ENCODE assay signal across 31 mouse cellular contexts in genomic region chrX:152813339-152813738, GRCm38 (mm10). TPM values are rescaled to one million over a fixed set of nuclear protein-coding genes. Genes with fewer than 3 reads are reported as not detected.
"Had no signal": no experiment of that assay in that cellular context is flagged by ENCODE, and none has a peak within 500 bp of the region (broad histone marks: within the 10 kb centered on the region; RNA-seq: fewer than 3 reads in every experiment).

No protein-coding gene starts in this region.

- H3K9me3 ChIP-seq: heart, embryonic 13.5 days; heart, embryonic 15.5 days; hindbrain, embryonic 10.5 days; hindbrain, embryonic 12.5 days; intestine, embryonic 15.5 days; limb, embryonic 13.5 days; limb, embryonic 15.5 days; liver, embryonic 12.5 days had no signal

- H3K4me3 ChIP-seq: heart, adult 2 months; heart, embryonic 13.5 days; heart, embryonic 15.5 days; hindbrain, embryonic 10.5 days; hindbrain, embryonic 12.5 days; intestine, embryonic 15.5 days; layer of hippocampus, adult 2 months; left cerebral cortex, adult 2 months; limb, embryonic 13.5 days; limb, embryonic 15.5 days; liver, embryonic 12.5 days had no signal

- ATAC-seq: hindbrain, embryonic 16.5 days; inflammation-experienced regulatory T-cells, adult 6 months; intestine, embryonic 15.5 days; intestine, postnatal 0 days; liver, embryonic 12.5 days had no signal

- DNase-seq: gastrocnemius, postnatal 14 days; gastrocnemius, postnatal 36 days; heart, adult 11 months; heart, adult 2 months; heart, postnatal 14 days; heart, postnatal 36 days; kidney, adult 18-20 months; kidney, adult 8-10 months; kidney, postnatal 10 days; kidney, postnatal 25 days; kidney, postnatal 4 days; left cerebral cortex, postnatal 4 days had no signal

- H3K36me3 ChIP-seq: heart, embryonic 13.5 days; heart, embryonic 15.5 days; hindbrain, embryonic 10.5 days; hindbrain, embryonic 12.5 days; intestine, embryonic 15.5 days; limb, embryonic 13.5 days; limb, embryonic 15.5 days; liver, embryonic 12.5 days had no signal

- H3K4me2 ChIP-seq: heart, embryonic 11.5 days; heart, embryonic 13.5 days; heart, embryonic 15.5 days; hindbrain, embryonic 12.5 days; hindbrain, embryonic 14.5 days; intestine, embryonic 15.5 days; limb, embryonic 13.5 days; limb, embryonic 15.5 days; liver, embryonic 12.5 days had no signal

- H3K4me1 ChIP-seq: heart, embryonic 13.5 days; heart, embryonic 15.5 days; hindbrain, embryonic 10.5 days; hindbrain, embryonic 12.5 days; intestine, embryonic 15.5 days; limb, embryonic 13.5 days; limb, embryonic 15.5 days; liver, embryonic 12.5 days had no signal

- H3K27me3 ChIP-seq: heart, embryonic 13.5 days; heart, embryonic 15.5 days; hindbrain, embryonic 12.5 days; intestine, embryonic 15.5 days; limb, embryonic 15.5 days had no signal

- H3K27ac ChIP-seq: heart, adult 2 months; heart, embryonic 13.5 days; heart, embryonic 15.5 days; hindbrain, embryonic 10.5 days; hindbrain, embryonic 12.5 days; hindbrain, embryonic 14.5 days; intestine, embryonic 15.5 days; layer of hippocampus, adult 2 months; left cerebral cortex, adult 2 months; limb, embryonic 13.5 days; limb, embryonic 15.5 days; liver, embryonic 12.5 days; liver, embryonic 14.5 days had no signal

- H3K9ac ChIP-seq: heart, embryonic 13.5 days; heart, embryonic 15.5 days; hindbrain, embryonic 12.5 days; hindbrain, embryonic 14.5 days; intestine, embryonic 15.5 days; limb, embryonic 13.5 days; limb, embryonic 15.5 days; liver, embryonic 12.5 days; liver, embryonic 14.5 days had no signal

RNA-seq across cellular contexts. Expression of gene Gpr143, which starts 31.6 kb away (rescaled TPM):
- polyA plus RNA-seq: gonadal fat pad, adult 2 months; heart, adult 2 months; inflammation-experienced regulatory T-cells, adult 6 months; intestine, postnatal 0 days; limb, embryonic 11.5 days; liver, adult 2 months had no signal

RNA-seq across cellular contexts. Expression of gene Shroom2, which starts 44.1 kb away (rescaled TPM):
- polyA plus RNA-seq: inflammation-experienced regulatory T-cells, adult 6 months had no signal
